Mouse (Mus musculus): ENCODE data around the gene Atp8b5. TPM values are rescaled to one million over a fixed set of nuclear protein-coding genes. Genes with fewer than 3 reads are reported as not detected.
A peak's percentile ranks its signal among the peaks of the same experiment; 100 is the strongest.

Atp8b5 gene
- total RNA-seq, 2 experiments from 2014 or later = 0.20 to 0.22 TPM

DNA sequence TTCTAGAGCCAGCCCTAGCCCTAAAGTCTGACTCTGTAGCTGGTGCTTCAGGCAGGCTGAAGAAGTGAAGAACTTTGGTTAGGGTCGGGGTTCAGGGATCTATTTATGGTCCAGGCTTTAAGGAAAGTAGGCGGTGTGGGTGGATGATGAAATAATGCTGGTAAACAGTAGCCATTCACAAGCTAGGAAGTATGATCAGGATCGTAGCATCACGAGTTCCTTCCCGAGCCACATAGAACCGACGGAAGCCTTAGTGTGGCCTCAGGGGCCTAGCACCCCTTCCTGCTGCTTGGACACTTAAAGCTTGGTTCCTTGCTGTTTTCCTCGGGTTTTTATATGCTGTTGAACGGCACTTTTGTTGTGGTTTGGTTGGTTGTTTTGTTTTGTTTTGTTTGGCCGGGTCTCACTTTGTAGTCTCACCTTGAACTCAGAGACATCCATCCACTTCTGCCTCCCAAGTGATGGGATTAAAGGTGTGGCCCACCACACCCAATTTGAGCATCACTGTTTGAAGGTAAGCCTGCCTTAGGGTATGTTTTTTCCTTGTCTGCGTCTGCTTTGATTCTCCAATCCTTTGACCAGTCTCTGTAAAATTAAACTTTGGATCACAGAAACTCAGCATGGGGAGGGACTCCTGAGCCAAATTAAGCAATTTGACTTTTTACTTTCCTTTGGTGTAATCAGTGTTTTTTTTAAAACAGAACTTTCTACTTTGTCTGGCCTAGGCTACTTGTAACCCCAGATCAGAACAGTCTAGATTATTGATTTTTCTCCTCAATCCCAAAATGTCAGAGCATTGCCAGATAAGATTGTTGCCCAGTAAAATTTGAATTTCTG lies 116.5 kb downstream of the Atp8b5 start:
- no peak for DNase-seq

DNA sequence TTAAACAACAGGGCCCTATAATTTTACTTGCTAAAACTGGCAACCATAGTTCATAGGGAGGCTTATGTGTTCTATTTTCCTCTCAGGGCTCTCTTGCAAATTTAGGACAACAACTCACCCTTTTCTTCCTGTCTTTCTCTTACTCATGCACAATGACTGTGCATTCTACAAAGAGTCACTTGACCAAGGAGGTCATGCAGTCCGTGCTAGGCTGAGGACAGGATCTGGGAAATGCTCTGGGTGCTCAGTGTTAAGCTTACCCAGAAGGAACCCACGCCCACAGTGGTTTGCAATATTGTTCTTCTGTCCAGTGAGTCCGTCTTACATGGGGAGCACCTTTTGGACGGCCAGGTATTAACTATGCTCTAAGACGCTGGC lies 117.1 kb downstream of the Atp8b5 start:
- no peak for DNase-seq

GRCm38 (mm10) chr4:43384541-43384940 lies 117.6 kb downstream of the Atp8b5 start:
- no peak for DNase-seq

DNA sequence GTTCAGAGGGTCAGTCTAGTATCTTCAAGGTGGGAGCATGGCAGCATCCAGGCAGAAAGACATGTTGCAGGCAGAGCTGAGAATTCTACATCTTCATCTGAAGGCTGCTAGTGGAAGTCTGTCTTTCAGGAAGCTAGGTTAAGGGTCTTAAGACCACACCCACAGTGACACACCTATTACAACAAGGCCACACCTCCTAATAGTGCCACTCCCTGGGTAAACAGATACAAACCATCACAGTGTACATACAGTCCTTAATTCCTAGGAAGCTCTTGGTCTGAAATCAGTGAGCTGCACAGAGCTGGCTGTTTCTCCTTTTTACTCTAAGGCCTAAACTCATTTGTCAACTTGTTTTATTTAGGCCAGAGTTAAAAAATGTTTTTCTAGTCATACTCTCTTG lies 120.0 kb downstream of the Atp8b5 start:
- no peak for DNase-seq

GRCm38 (mm10) chr4:43389390-43389789 lies 122.4 kb downstream of the Atp8b5 start:
- no peak for DNase-seq

DNA sequence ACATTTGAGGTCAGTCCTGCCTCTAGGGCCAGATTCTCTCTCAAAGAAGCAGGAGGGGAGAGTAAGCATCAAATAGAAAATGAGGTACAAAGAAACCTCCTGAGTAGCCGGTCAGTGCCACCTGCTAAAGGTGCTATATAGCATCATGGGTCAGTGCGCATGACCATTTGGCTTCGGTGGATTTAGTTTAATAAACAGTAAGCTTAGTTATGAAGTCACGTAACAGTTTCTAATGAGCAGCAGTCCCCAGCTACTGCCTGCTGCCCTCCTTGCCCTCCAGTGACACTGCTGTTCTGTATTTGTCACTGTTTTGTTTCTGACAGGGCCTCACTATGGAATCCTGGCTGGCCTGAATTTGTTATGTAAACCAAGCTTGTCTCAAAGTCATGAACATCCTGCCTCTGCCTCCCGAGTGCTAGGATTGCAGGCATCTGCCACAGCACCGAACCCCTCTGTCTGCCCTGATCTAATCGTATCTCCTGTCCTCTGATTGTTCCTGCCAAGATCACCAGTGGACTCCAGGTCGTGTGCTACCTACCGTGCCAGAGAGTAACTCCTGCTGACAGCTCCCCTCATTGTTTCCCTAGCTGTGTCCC lies 123.0 kb downstream of the Atp8b5 start:
- DNase-seq = no peak

GRCm38 (mm10) chr4:43391521-43392050 lies 124.6 kb downstream of the Atp8b5 start:
- no peak for DNase-seq

DNA sequence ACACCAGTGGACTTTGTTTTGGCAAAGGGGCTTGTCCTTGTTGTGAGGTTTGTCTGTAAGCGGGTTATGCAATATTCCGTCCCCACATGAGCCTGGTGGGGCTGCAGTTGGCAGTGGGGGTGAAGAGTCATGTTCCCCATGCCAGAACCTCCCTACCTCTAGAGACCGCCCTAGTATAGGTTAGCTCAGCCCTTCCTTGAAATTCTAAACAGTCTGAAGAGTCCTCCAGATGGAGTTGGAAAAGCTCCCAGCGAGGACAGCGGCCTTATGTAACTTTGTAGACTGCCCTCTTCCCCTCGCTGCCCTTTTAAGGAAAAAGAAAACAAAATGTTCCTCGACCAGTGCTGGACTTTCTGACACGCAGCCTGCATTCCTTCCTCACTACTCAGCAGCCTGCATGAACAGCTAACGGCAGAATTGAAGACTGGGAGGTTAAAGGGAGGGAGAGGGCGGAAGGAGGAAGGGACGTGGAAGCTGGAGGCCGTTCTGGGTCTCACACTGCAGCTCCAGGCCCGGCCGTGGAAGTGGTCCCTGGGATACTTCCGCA lies 127.5 kb downstream of the Atp8b5 start:
- no peak for DNase-seq

DNA sequence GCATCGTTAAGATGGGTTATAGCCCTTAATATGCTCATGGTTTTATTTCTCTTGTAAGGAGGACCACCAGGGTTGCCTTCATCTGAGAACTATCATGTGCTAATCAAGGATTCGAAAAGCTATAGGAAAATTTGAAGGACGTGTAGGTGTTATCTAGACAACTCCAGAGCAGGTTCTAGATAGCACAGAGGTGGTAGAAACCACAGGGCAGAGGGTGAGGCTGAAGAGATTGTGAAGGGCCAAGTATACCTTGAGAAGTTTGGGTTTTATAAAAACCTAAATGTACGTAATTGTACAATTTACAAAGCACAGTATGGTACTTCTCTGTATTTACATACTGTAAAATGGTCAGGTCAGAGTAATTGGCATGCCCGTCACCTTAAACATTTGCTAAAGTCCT lies 128.2 kb downstream of the Atp8b5 start:
- DNase-seq = no peak

DNA sequence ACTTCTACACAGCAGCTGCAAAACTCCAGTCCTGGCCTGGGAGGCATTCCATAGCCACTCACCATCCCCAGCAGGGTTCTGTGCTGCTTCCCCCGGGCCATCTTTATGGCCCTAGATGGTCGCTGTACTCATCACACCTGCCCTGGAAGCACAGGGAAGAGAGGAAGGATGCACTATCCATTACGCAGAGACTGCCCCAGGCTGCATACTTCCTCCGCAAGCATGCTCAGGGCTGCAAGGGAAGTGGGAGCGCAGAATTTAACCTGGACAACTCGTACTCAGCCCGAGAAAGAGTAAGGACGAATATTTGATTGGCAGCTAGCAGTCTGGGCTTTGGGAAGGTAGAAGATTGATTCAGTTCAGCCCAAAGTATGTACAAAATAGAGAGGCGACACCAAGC lies 128.9 kb downstream of the Atp8b5 start:
- DNase-seq = no peak

- DNase-seq = no peak
Observed at GRCm38 (mm10) chr4:43396381-43396780, 129.4 kb downstream of the Atp8b5 start.

DNA sequence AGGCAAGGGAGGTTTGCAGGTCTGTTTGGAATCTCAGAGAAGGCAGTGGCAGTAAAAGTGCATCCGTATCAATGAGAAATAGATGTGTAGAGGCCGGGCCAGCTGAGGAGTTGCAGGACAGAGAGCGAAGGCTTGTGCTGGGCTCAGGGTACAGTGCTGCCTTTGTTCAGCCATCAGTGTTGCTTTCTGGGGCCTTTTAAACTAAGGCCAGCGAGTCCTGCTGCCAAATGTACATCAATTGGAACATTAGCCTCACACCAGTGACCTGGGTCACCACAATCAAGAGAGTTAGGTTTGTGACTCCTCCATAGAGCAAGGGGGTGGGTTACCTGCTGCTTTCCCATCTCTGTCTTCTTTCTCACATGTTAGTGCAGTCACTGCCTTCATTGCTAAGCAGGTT lies 131.1 kb downstream of the Atp8b5 start:
- no peak for DNase-seq

- DNase-seq = no peak
Observed at GRCm38 (mm10) chr4:43398829-43399331, 131.9 kb downstream of the Atp8b5 start.

DNA sequence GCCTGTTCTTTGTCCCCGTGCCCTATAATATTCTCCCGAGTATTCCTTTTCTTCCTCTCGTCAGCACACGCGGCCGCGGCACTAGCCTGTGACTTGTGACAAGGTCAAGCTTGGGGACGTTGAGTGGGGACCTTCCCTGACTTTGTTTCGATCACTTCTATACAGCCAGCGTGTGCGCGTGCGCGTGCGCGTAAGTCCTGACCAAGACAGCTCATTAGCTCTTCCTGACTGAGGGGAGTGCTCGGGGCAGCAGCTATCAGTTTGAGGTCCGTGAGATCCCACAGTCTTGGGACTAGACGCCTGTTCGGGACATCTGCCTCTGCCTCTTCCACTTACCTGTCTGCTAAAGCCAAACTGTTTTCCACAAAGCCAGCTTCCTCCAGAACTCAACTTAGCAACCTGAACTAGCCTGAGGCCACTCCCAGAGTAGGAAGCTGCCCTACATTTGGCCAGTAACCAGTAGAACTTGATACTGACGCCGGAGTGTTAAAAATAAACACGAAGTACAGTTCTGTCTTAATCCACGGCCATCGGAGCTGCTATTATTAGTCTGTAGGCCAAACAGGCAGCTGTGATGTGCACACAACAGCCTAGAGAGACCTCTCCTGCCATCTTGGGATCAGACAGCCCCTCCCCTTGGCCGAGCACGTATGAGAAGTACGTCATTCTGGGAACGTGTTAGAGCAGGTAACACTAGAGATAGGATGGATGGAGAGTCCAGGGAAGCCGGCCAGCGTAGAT lies 132.6 kb downstream of the Atp8b5 start:
- DNase-seq = no peak

GRCm38 (mm10) chr4:43400976-43401375 lies 134.0 kb downstream of the Atp8b5 start:
- DNase-seq = no peak

- no peak for DNase-seq
Observed at GRCm38 (mm10) chr4:43401486-43401885, 134.5 kb downstream of the Atp8b5 start.

DNA sequence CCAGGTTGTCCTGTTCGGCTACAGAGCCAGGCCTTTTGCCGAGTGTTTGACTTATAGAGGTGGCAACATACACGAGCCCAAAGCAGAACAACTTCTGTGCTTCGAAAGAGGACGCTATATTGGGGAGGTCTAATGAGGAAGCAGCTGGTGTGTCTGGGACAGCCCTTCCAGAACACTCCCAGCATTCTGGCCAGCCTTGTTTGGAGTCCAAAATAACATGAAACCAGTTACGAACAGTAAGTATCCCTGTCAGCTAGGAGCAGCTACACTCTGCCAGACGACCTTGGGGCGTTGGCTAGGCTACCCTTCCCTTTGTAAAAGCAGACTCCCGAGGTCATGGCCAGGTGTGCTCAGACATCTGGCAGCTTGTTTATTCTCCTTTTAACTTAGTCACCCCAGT lies 135.3 kb downstream of the Atp8b5 start:
- DNase-seq = no peak

GRCm38 (mm10) chr4:43404697-43405096 lies 137.7 kb downstream of the Atp8b5 start:
- DNase-seq = no peak

GRCm38 (mm10) chr4:43406162-43406971 lies 139.4 kb downstream of the Atp8b5 start:
- peak; percentile 69 to 72 for DNase-seq

- DNase-seq = no peak
Observed at GRCm38 (mm10) chr4:43407071-43407920, 140.3 kb downstream of the Atp8b5 start.

GRCm38 (mm10) chr4:43414761-43415160 lies 147.8 kb downstream of the Atp8b5 start:
- no peak for DNase-seq
